Mouse (Mus musculus): ENCODE results near the gene Dap3.

- no peak for TF ChIP-seq GATA1 (IDR thresholded peaks at IDR 0.05; ENCODE audit: borderline replicate concordance, low read length)
- no peak for TF ChIP-seq FLI1 (IDR thresholded peaks at IDR 0.05; ENCODE audit: low read length)
These were observed 6.9 kb downstream of the Dap3 start for GRCm38 (mm10) chr3:88944109-88944508.
